Mouse (Mus musculus) forebrain, embryonic 10.5 days (tissue): ENCODE measurements around the gene Myom1. TPM values are rescaled to one million over a fixed set of nuclear protein-coding genes. Genes with fewer than 3 reads are reported as not detected.
A peak's percentile ranks its signal among the peaks of the same experiment; 100 is the strongest.

Source experiments
- DNase-seq: peaks from one replicate; pipeline ENCODE4 v3.0.0-alpha.2; 2017; ENCODE audit warnings: low spot score; ENCODE audit errors: extremely low spot score
- H3K27ac ChIP-seq: fragments of 300-500 bp; sonication (generic); 2 replicates; pipeline ENCODE4 v1.5.1; 2016; ENCODE audit warnings: mild to moderate bottlenecking
- H3K27me3 ChIP-seq: fragments of 300-500 bp; sonication (generic); 2 replicates; pipeline ENCODE4 v1.6.1; 2016; ENCODE audit warnings: mild to moderate bottlenecking; ENCODE audit not compliant: poor library complexity, severe bottlenecking
- H3K36me3 ChIP-seq: fragments of 300-500 bp; sonication (generic); replicated peaks from 2 replicates; pipeline ENCODE4 v1.6.1; 2016; ENCODE audit warnings: mild to moderate bottlenecking, moderate library complexity
- H3K4me1 ChIP-seq: fragments of 300-500 bp; sonication (generic); 2 replicates; pipeline ENCODE4 v1.6.1; 2016
- H3K4me3 ChIP-seq: fragments of 300-500 bp; sonication (generic); 2 replicates; pipeline ENCODE4 v1.5.1; 2016; ENCODE audit warnings: mild to moderate bottlenecking, moderate library complexity
- H3K9me3 ChIP-seq: fragments of 300-500 bp; sonication (generic); 2 replicates; pipeline ENCODE4 v1.6.1; 2016; ENCODE audit warnings: mild to moderate bottlenecking, moderate library complexity
- WGBS: fragments of 180-500 bp; shearing (Covaris S2); methylation state at CpG from one replicate; pipeline ENCODE4 v1.1.7; 2016; 5-methylcytosine and 5-hydroxymethylcytosine counted together
- polyA plus RNA-seq: library from polyadenylated mRNA; unstranded; fragments of >200 nt; fragmentation: Nextera tagmentation; extraction: Ambion mirVana; gene quantifications from 2 replicates; pipeline ENCODE4 v1.2.1, GENCODE M21; 2016

The Myom1 gene
- polyA plus RNA-seq, 1 experiment from 2014 or later, result 2.2 TPM

GRCm38 (mm10) chr17:70995551-70995950 is 6.9 kb upstream of the Myom1 start:
- Histone ChIP-seq H3K27ac (no peak overlapping the region), H3K27me3 (no peaks in the 10 kb centered on the region), H3K4me3 (no peak overlapping the region), H3K9me3 (no peaks in the 10 kb centered on the region), H3K4me1 (peaks cover 59% of the 10 kb centered on the region), H3K36me3 (peaks cover 60% of the 10 kb centered on the region)
- WGBS, result 93% methylated on average over 6 of the region's 6 CpGs
- no peak for DNase-seq

- Histone ChIP-seq H3K4me3 (no peak overlapping the region), H3K36me3 (peaks cover 48% of the 10 kb centered on the region), H3K9me3 (no peaks in the 10 kb centered on the region), H3K27me3 (no peaks in the 10 kb centered on the region), H3K4me1 (peaks cover 51% of the 10 kb centered on the region), H3K27ac (no peak overlapping the region)
- DNase-seq, result no peak
- whole genome bisulfite sequencing, result 84% methylated on average over 6 of the region's 6 CpGs
Observed at GRCm38 (mm10) chr17:70997836-70998235, 4.6 kb upstream of the Myom1 start.

- no peaks in the 10 kb centered on the region for H3K9me3 ChIP-seq
- WGBS, result 88% methylated on average over 9 of the region's 9 CpGs
- DNase-seq, result no peak
- peaks cover 51% of the 10 kb centered on the region for H3K4me1 ChIP-seq
- no peak overlapping the region for H3K4me3 ChIP-seq
- H3K27ac ChIP-seq, result no peak overlapping the region
- no peaks in the 10 kb centered on the region for H3K27me3 ChIP-seq
- peaks cover 42% of the 10 kb centered on the region for H3K36me3 ChIP-seq
Observed at GRCm38 (mm10) chr17:70998400-70998975, 3.9 kb upstream of the Myom1 start.

- H3K27ac ChIP-seq, result no peak overlapping the region
- 0 out of 2 replicates have a peak overlapping the region, but pooled peaks have one; percentile 0 for H3K4me3 ChIP-seq
- peaks cover 35% of the 10 kb centered on the region for H3K36me3 ChIP-seq
- 70% methylated on average over 5 of the region's 5 CpGs for WGBS
- peaks cover 50% of the 10 kb centered on the region for H3K4me1 ChIP-seq
- no peaks in the 10 kb centered on the region for H3K9me3 ChIP-seq
- DNase-seq, result no peak
- H3K27me3 ChIP-seq, result no peaks in the 10 kb centered on the region
Observed at GRCm38 (mm10) chr17:70999187-70999586, 3.2 kb upstream of the Myom1 start.

GRCm38 (mm10) chr17:71000255-71000654 is 2.2 kb upstream of the Myom1 start:
- WGBS, result 84% methylated on average over 2 of the region's 2 CpGs
- 0 out of 2 replicates have a peak overlapping the region, but pooled peaks have one; percentile 15 for H3K27ac ChIP-seq
- no peak for DNase-seq
- H3K9me3 ChIP-seq, result no peaks in the 10 kb centered on the region
- peaks cover 24% of the 10 kb centered on the region for H3K36me3 ChIP-seq
- H3K27me3 ChIP-seq, result no peaks in the 10 kb centered on the region
- peak overlapping the region; percentile 94 for H3K4me3 ChIP-seq
- peaks cover 43% of the 10 kb centered on the region for H3K4me1 ChIP-seq

- Histone ChIP-seq H3K4me1 (peaks cover 43% of the 10 kb centered on the region), H3K27ac (peak overlapping the region; percentile 99), H3K9me3 (no peaks in the 10 kb centered on the region), H3K36me3 (peaks cover 16% of the 10 kb centered on the region), H3K27me3 (no peaks in the 10 kb centered on the region), H3K4me3 (peak overlapping the region; percentile 94)
- DNase-seq, result no peak
- 15% methylated on average over 6 of the region's 6 CpGs for WGBS
Observed at GRCm38 (mm10) chr17:71001067-71001466, 1.4 kb upstream of the Myom1 start.

GRCm38 (mm10) chr17:71001699-71002080 is 743 bp upstream of the Myom1 start:
- Histone ChIP-seq H3K27me3 (no peaks in the 10 kb centered on the region), H3K36me3 (peaks cover 10% of the 10 kb centered on the region), H3K4me1 (peaks cover 43% of the 10 kb centered on the region), H3K27ac (peak overlapping the region; percentile 99), H3K4me3 (peak overlapping the region; percentile 94), H3K9me3 (no peaks in the 10 kb centered on the region)
- DNase-seq, result no peak
- WGBS, result 0% methylated on average over 40 of the region's 43 CpGs

- WGBS, result 8% methylated on average over 14 of the region's 14 CpGs
- H3K27ac ChIP-seq, result peak within 1 kb of the TSS; percentile 99
- no peaks in the 10 kb centered on the region for H3K9me3 ChIP-seq
- H3K27me3 ChIP-seq, result no peaks in the 10 kb centered on the region
- peaks cover 8% of the 10 kb centered on the region for H3K36me3 ChIP-seq
- DNase-seq, result no peak
- peak within 1 kb of the TSS; percentile 94 for H3K4me3 ChIP-seq
- H3K4me1 ChIP-seq, result peaks cover 43% of the 10 kb centered on the region
Observed at GRCm38 (mm10) chr17:71002744-71003094, 286 bp downstream of the Myom1 start, which contains the start of gene Myl12a. Gene Myl12a, minus strand, starts transcription at chr17:71002878.

GRCm38 (mm10) chr17:71003112-71003511 is 679 bp downstream of the Myom1 start:
- Histone ChIP-seq H3K27ac (peak overlapping the region; percentile 99), H3K36me3 (peaks cover 8% of the 10 kb centered on the region), H3K4me1 (peaks cover 43% of the 10 kb centered on the region), H3K27me3 (no peaks in the 10 kb centered on the region), H3K4me3 (peak overlapping the region; percentile 94), H3K9me3 (no peaks in the 10 kb centered on the region)
- 62% methylated on average over 4 of the region's 4 CpGs for WGBS
- no peak for DNase-seq

GRCm38 (mm10) chr17:71003721-71004120 is 1.3 kb downstream of the Myom1 start:
- WGBS, result 88% methylated on average over 2 of the region's 2 CpGs
- peaks cover 5% of the 10 kb centered on the region for H3K36me3 ChIP-seq
- H3K27ac ChIP-seq, result peak overlapping the region; percentile 99
- no peak overlapping the region for H3K4me3 ChIP-seq
- no peaks in the 10 kb centered on the region for H3K9me3 ChIP-seq
- no peaks in the 10 kb centered on the region for H3K27me3 ChIP-seq
- peaks cover 39% of the 10 kb centered on the region for H3K4me1 ChIP-seq
- no peak for DNase-seq

- Histone ChIP-seq H3K9me3 (no peaks in the 10 kb centered on the region), H3K4me1 (peaks cover 36% of the 10 kb centered on the region), H3K27me3 (no peaks in the 10 kb centered on the region), H3K27ac (no peak overlapping the region), H3K36me3 (peaks cover 2% of the 10 kb centered on the region; the same call in 1 of the 2 replicates), H3K4me3 (no peak overlapping the region)
- no peak for DNase-seq
- WGBS, result 91% methylated on average over 10 of the region's 10 CpGs
Observed at GRCm38 (mm10) chr17:71004186-71004960, 1.9 kb downstream of the Myom1 start.

GRCm38 (mm10) chr17:71006976-71007375 is 4.5 kb downstream of the Myom1 start:
- Histone ChIP-seq H3K4me3 (no peak overlapping the region), H3K27ac (no peak overlapping the region), H3K27me3 (no peaks in the 10 kb centered on the region), H3K4me1 (peaks cover 17% of the 10 kb centered on the region), H3K9me3 (no peaks in the 10 kb centered on the region), H3K36me3 (no peaks in the 10 kb centered on the region)
- DNase-seq, result no peak
- 88% methylated on average over 5 of the region's 5 CpGs for WGBS

GRCm38 (mm10) chr17:71008676-71009075 is 6.2 kb downstream of the Myom1 start:
- no peak for DNase-seq
- H3K9me3 ChIP-seq, result no peaks in the 10 kb centered on the region
- H3K36me3 ChIP-seq, result no peaks in the 10 kb centered on the region
- no peak overlapping the region for H3K4me3 ChIP-seq
- H3K27me3 ChIP-seq, result no peaks in the 10 kb centered on the region
- peaks cover 5% of the 10 kb centered on the region; the same call in 1 of the 2 replicates for H3K4me1 ChIP-seq
- no peak overlapping the region for H3K27ac ChIP-seq
- WGBS, result 87% methylated on average over 3 of the region's 3 CpGs
